Mouse (Mus musculus): Measurements from ENCODE around the gene Med25.

- no peak for TF ChIP-seq CTCF (IDR thresholded peaks at IDR 0.05; ENCODE audit: control insufficient read depth, insufficient read depth, insufficient replicate concordance, low read depth, low read length)
- no peak for TF ChIP-seq POLR2A (IDR thresholded peaks at IDR 0.05; ENCODE audit: control insufficient read depth, low read depth, low read length)
Observed at GRCm38 (mm10) chr7:44846804-44847203, 45.7 kb downstream of the Med25 start.
